Mouse (Mus musculus): ENCODE data around the gene Nostrin.
A peak's percentile ranks its signal among the peaks of the same experiment; 100 is the strongest.

Nostrin gene

DNA sequence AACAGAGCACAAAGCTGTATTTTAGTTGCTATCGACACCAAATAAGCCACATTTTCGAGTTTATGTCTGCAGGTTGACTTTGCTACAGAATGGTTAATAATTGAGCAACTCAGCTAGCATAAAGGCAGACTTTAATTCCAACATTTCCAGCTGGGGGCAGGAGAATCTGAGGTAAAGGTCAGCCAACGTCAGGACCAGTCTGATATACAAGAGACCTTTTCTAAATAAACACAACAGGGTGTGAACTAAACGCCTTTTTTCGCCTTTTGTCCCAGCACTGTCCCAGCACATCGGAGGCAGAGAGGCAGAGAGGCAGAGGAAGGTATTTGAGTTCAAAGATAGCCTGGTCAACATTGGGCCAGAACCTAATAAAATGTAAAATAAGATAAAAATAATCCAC lies 69.6 kb downstream of the Nostrin start:
- no peak for DNase-seq (ENCODE audit: low read depth)

DNA sequence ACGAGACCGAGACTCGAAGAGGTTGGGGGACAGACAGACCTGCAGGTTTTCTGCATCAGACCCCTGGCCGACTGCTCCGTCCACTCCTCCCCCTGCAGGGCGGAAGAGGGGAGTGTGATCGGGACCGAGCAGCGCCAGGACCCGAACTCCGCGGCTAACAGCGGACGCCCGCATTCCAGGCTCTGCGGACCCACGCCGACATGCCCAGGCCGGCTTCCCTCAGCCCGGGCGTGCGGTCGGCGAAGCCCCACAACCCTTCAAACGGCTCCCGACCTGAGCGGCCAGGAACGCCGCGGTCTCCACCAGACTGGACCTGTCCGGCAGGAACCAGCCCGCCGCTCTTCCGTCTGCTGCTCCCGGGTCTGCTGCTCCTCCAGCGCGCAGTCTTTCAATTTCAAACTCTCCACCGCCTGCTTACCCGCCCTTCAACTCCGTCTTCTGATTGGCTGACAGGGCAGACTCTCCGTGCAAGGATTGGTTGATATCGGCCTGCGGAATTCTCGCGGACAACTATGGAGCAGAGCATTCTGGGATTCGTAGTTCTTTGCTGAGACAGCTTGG lies 70.3 kb downstream of the Nostrin start, which contains the start of gene Spc25:
Gene Spc25 (minus strand): TSS at position 404 of the 561 bp plus-strand sequence.
- DNase-seq (ENCODE audit: low read depth) = peak; percentile 91

GRCm38 (mm10) chr2:69206523-69206922 lies 70.9 kb downstream of the Nostrin start:
- no peak for DNase-seq (ENCODE audit: low read depth)

GRCm38 (mm10) chr2:69209684-69210083 lies 74.1 kb downstream of the Nostrin start:
- no peak for DNase-seq (ENCODE audit: low read depth)

- no peak for DNase-seq (ENCODE audit: low read depth)
Observed at GRCm38 (mm10) chr2:69210773-69211172, 75.2 kb downstream of the Nostrin start, which contains the start of gene G6pc2. Gene G6pc2 (plus strand): TSS chr2:69211073.

- DNase-seq (ENCODE audit: low read depth) = no peak
Observed at GRCm38 (mm10) chr2:69212652-69213051, 77.1 kb downstream of the Nostrin start.

- no peak for DNase-seq (ENCODE audit: low read depth)
Observed at GRCm38 (mm10) chr2:69215242-69215641, 79.6 kb downstream of the Nostrin start.

- DNase-seq (ENCODE audit: low read depth) = no peak
Observed at GRCm38 (mm10) chr2:69221868-69222416, 86.3 kb downstream of the Nostrin start.

GRCm38 (mm10) chr2:69222815-69223214 lies 87.2 kb downstream of the Nostrin start:
- no peak for DNase-seq (ENCODE audit: low read depth)

DNA sequence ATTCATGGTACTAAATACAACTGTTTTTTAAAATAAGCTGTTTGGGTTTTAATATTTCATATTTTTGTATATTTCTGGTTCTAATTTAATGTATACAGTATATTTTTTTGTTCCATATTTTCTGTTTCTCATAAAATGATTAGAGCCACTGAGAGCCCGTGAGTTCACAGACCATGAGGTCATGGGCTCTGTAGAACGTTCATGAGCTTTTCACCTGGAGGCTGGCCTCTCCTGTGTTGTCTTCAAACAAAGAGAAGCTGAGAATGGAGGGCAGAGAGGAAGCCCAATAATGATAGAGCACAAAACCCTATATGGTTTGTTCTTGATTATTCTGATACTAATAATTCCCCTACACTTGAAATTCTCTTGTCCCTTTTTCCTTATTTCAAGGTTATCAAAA lies 89.1 kb downstream of the Nostrin start:
- no peak for DNase-seq (ENCODE audit: low read depth)

GRCm38 (mm10) chr2:69226876-69227275 lies 91.3 kb downstream of the Nostrin start:
- no peak for DNase-seq (ENCODE audit: low read depth)

DNA sequence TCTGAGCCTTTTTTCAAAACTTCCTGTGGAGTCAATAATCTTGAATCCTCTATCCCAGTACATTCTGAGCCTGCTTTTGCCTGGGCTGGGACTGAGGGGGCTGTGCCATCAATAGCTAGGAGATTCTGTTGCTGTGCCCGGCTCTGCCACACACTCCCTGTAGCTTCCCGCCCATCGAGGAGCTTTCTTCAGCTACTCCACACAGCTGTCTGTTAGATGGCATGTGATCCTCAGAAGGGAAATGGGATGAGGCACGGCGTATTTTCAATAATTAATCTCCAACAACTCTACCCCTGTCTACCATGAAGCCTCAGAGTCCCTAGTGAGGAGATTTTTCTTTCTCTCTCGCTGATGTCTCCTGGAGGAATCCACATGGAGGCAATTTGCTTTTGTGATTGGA lies 93.0 kb downstream of the Nostrin start:
- DNase-seq (ENCODE audit: low read depth) = no peak

GRCm38 (mm10) chr2:69230137-69230536 lies 94.5 kb downstream of the Nostrin start:
- no peak for DNase-seq (ENCODE audit: low read depth)

- no peak for DNase-seq (ENCODE audit: low read depth)
Observed at GRCm38 (mm10) chr2:69232101-69232500, 96.5 kb downstream of the Nostrin start.

GRCm38 (mm10) chr2:69234976-69235678 lies 99.5 kb downstream of the Nostrin start:
- DNase-seq (ENCODE audit: low read depth) = no peak

All from c-Kit-positive CD71-positive TER-119-negative erythroid progenitor cells, embryonic 14.5 days (primary cell).